Comparison of ENCODE assay signal across 8 mouse cellular contexts in genomic region chr17:34629796-34630603, GRCm38 (mm10). TPM values are rescaled to one million over a fixed set of nuclear protein-coding genes. Genes with fewer than 3 reads are reported as not detected.
A peak's percentile ranks its signal among the peaks of the same experiment; 100 is the strongest.
DNase-seq lines count a peak whose midpoint lies in the region; ATAC-seq and TF ChIP-seq lines count a peak whose summit lies in the region.

No protein-coding gene starts in this region.

- no peak overlapping the region for H3K27ac ChIP-seq in kidney, adult 2 months (ENCODE audit: insufficient read depth, low read depth, low read length)
- H3K27ac ChIP-seq in hindbrain, embryonic 13.5 days, result peak overlapping the region; percentile 93; the same call in 1 of the 2 replicates
- no peak overlapping the region for H3K27ac ChIP-seq in neural tube, embryonic 12.5 days

- TF ChIP-seq CTCF in kidney, adult 2 months (conservative IDR thresholded peaks at IDR 0.05; ENCODE audit: insufficient read depth, insufficient read length, low read depth, low read length), result no peak

- H3K4me1 ChIP-seq in kidney, adult 2 months (ENCODE audit: control insufficient read depth, insufficient read depth, low read length), result peaks cover 15% of the 10 kb centered on the region
- H3K4me1 ChIP-seq in hindbrain, embryonic 13.5 days (replicated peaks), result peaks cover 61% of the 10 kb centered on the region
- H3K4me1 ChIP-seq in neural tube, embryonic 12.5 days, result peaks cover 57% of the 10 kb centered on the region

- DNase-seq in kidney, adult 2 months, result no peak
- DNase-seq in kidney, postnatal 4 days, result no peak
- DNase-seq in cerebellum, adult 18-20 months, result peak; percentile 68 to 77
- no peak for DNase-seq in urinary bladder, postnatal 4 days (ENCODE audit: low spot score in 2 of 2)
- no peak for DNase-seq in kidney, adult 9 months
- no peak for DNase-seq in layer of hippocampus, adult 9-11 months

- H3K9ac ChIP-seq in hindbrain, embryonic 13.5 days, result peak overlapping the region; percentile 83
- H3K9ac ChIP-seq in neural tube, embryonic 12.5 days, result 0 out of 2 replicates have a peak overlapping the region, but pooled peaks have one; percentile 50

- no peak for TF ChIP-seq POLR2A in kidney, adult 2 months (IDR thresholded peaks at IDR 0.05; ENCODE audit: low read depth, low read length)

- no peaks in the 10 kb centered on the region for H3K27me3 ChIP-seq in kidney, adult 2 months (replicated peaks; ENCODE audit: control insufficient read depth, insufficient read depth, low read length)
- H3K27me3 ChIP-seq in hindbrain, embryonic 13.5 days, result peaks cover 47% of the 10 kb centered on the region
- H3K27me3 ChIP-seq in neural tube, embryonic 12.5 days (replicated peaks), result peaks cover 45% of the 10 kb centered on the region

- H3K36me3 ChIP-seq in kidney, adult 2 months (ENCODE audit: control insufficient read depth, insufficient read depth, low read length), result peaks cover 2% of the 10 kb centered on the region; the same call in 1 of the 2 replicates
- H3K36me3 ChIP-seq in hindbrain, embryonic 13.5 days, result peaks cover 3% of the 10 kb centered on the region; the same call in 1 of the 2 replicates
- H3K36me3 ChIP-seq in neural tube, embryonic 12.5 days, result no peaks in the 10 kb centered on the region

- ATAC-seq in hindbrain, embryonic 13.5 days (ENCODE audit: low FRiP score), result no peak
- ATAC-seq in neural tube, embryonic 12.5 days (ENCODE audit: low FRiP score, low read depth), result no peak

- peak overlapping the region; percentile 91 for H3K4me2 ChIP-seq in hindbrain, embryonic 13.5 days
- peak overlapping the region; percentile 86 for H3K4me2 ChIP-seq in neural tube, embryonic 12.5 days (replicated peaks)

- peak overlapping the region; percentile 26 for H3K4me3 ChIP-seq in kidney, adult 2 months (ENCODE audit: insufficient read depth, low read depth, low read length)
- peak overlapping the region; percentile 73 for H3K4me3 ChIP-seq in hindbrain, embryonic 13.5 days
- peak overlapping the region; percentile 32 for H3K4me3 ChIP-seq in neural tube, embryonic 12.5 days

- H3K9me3 ChIP-seq in hindbrain, embryonic 13.5 days, result no peaks in the 10 kb centered on the region
- H3K9me3 ChIP-seq in neural tube, embryonic 12.5 days, result no peaks in the 10 kb centered on the region

- WGBS in kidney, adult 2 months, result 68% methylated on average over 12 of the region's 12 CpGs
- 10% methylated on average over 12 of the region's 12 CpGs for whole genome bisulfite sequencing in hindbrain, embryonic 13.5 days
- WGBS in neural tube, embryonic 12.5 days, result 13% methylated on average over 12 of the region's 12 CpGs

RNA-seq across cellular contexts. Expression of gene Prrt1, which starts 0.7 kb away (rescaled TPM):
- polyA plus RNA-seq in kidney, adult 2 months (2012; rRNA removed), result 2.7 and 3.2 TPM in 2 replicates
- polyA plus RNA-seq in hindbrain, embryonic 13.5 days (2015; fragmentation: Nextera tagmentation; extraction: Ambion mirVana), result 5.5 and 5.6 TPM in 2 replicates
- 1.4 and 1.6 TPM in 2 replicates for polyA plus RNA-seq in neural tube, embryonic 12.5 days (2016; fragmentation: Nextera tagmentation; extraction: Ambion mirVana)

RNA-seq across cellular contexts. Expression of gene Ppt2, which starts 1.7 kb away (rescaled TPM):
- 118 and 123 TPM in 2 replicates for polyA plus RNA-seq in kidney, adult 2 months (2012; rRNA removed)
- 21.7 and 22.7 TPM in 2 replicates for polyA plus RNA-seq in hindbrain, embryonic 13.5 days (2015; fragmentation: Nextera tagmentation; extraction: Ambion mirVana)
- 22.9 and 25.2 TPM in 2 replicates for polyA plus RNA-seq in neural tube, embryonic 12.5 days (2016; fragmentation: Nextera tagmentation; extraction: Ambion mirVana)

RNA-seq across cellular contexts. Expression of gene Egfl8, which starts 14.2 kb away (rescaled TPM):
- 5.1 and 5.3 TPM in 2 replicates for polyA plus RNA-seq in kidney, adult 2 months (2012; rRNA removed)
- polyA plus RNA-seq in hindbrain, embryonic 13.5 days (2015; fragmentation: Nextera tagmentation; extraction: Ambion mirVana), result 11.7 and 12.9 TPM in 2 replicates
- polyA plus RNA-seq in neural tube, embryonic 12.5 days (2016; fragmentation: Nextera tagmentation; extraction: Ambion mirVana), result 13.0 and 15.5 TPM in 2 replicates

RNA-seq across cellular contexts. Expression of gene Fkbpl, which starts 14.6 kb away (rescaled TPM):
- 5.5 and 5.8 TPM in 2 replicates for polyA plus RNA-seq in kidney, adult 2 months (2012; rRNA removed)
- polyA plus RNA-seq in hindbrain, embryonic 13.5 days (2015; fragmentation: Nextera tagmentation; extraction: Ambion mirVana), result 16.9 and 17.6 TPM in 2 replicates
- 17.4 and 17.5 TPM in 2 replicates for polyA plus RNA-seq in neural tube, embryonic 12.5 days (2016; fragmentation: Nextera tagmentation; extraction: Ambion mirVana)

RNA-seq across cellular contexts. Expression of gene Atf6b, which starts 16.9 kb away (rescaled TPM):
- 52.5 and 65.5 TPM in 2 replicates for polyA plus RNA-seq in kidney, adult 2 months (2012; rRNA removed)
- 117 and 122 TPM in 2 replicates for polyA plus RNA-seq in hindbrain, embryonic 13.5 days (2015; fragmentation: Nextera tagmentation; extraction: Ambion mirVana)
- polyA plus RNA-seq in neural tube, embryonic 12.5 days (2016; fragmentation: Nextera tagmentation; extraction: Ambion mirVana), result 116 and 120 TPM in 2 replicates

Comparison
In these comparisons a context has a peak if more than half of its experiments do, and no peak if none do; other contexts are left out.
1. DNase-seq: peak in cerebellum, adult 18-20 months (2 of 2); none in kidney, adult 2 months (single experiment), kidney, postnatal 4 days (0 of 2), urinary bladder, postnatal 4 days (0 of 2), kidney, adult 9 months (single experiment) and layer of hippocampus, adult 9-11 months (single experiment).
2. Peak in every context shown above with its lines, with median percentiles within 50 percentile points of each other: H3K4me3 ChIP-seq.